Mouse (Mus musculus): ENCODE measurements around the gene Hs1bp3. TPM values are rescaled to one million over a fixed set of nuclear protein-coding genes. Genes with fewer than 3 reads are reported as not detected.
A peak's percentile ranks its signal among the peaks of the same experiment; 100 is the strongest.

Hs1bp3 gene
- total and polyA plus RNA-seq, 2 experiments from 2014 or later = 9.5 to 9.7 TPM

GRCm38 (mm10) chr12:8381940-8382339, 68.7 kb downstream of the Hs1bp3 start:
- ATAC-seq (ENCODE audit: insufficient read depth, low read depth) = no peak
- Histone ChIP-seq H3K36me3 (replicated peaks; ENCODE audit: control insufficient read depth, insufficient read depth, low read length) (no peaks in the 10 kb centered on the region), H3K9ac (replicated peaks; ENCODE audit: low read depth, low read length) (no peak overlapping the region), H3K4me3 (ENCODE audit: low read depth, low read length) (no peak overlapping the region), H3K9me3 (replicated peaks; ENCODE audit: control insufficient read depth, low read length) (no peaks in the 10 kb centered on the region), H3K27ac (ENCODE audit: low read depth) (no peak overlapping the region), H3K4me1 (ENCODE audit: control insufficient read depth, insufficient read depth) (peaks cover 24% of the 10 kb centered on the region), H3K4me2 (ENCODE audit: low read depth, low read length) (no peak overlapping the region), H3K27me3 (ENCODE audit: control insufficient read depth, insufficient read depth, low read length) (no peaks in the 10 kb centered on the region)
- WGBS = 67% methylated on average over 2 of the region's 2 CpGs
- no peak for TF ChIP-seq EP300 (IDR thresholded peaks at IDR 0.05; ENCODE audit: low read depth)
- DNase-seq (ENCODE audit: low spot score) = no peak

GRCm38 (mm10) chr12:8383822-8384221, 70.6 kb downstream of the Hs1bp3 start:
- Histone ChIP-seq H3K36me3 (replicated peaks; ENCODE audit: control insufficient read depth, insufficient read depth, low read length) (no peaks in the 10 kb centered on the region), H3K27me3 (ENCODE audit: control insufficient read depth, insufficient read depth, low read length) (no peaks in the 10 kb centered on the region), H3K4me1 (ENCODE audit: control insufficient read depth, insufficient read depth) (peaks cover 22% of the 10 kb centered on the region), H3K27ac (ENCODE audit: low read depth) (no peak overlapping the region), H3K9ac (replicated peaks; ENCODE audit: low read depth, low read length) (no peak overlapping the region), H3K4me3 (ENCODE audit: low read depth, low read length) (no peak overlapping the region), H3K4me2 (ENCODE audit: low read depth, low read length) (no peak overlapping the region), H3K9me3 (replicated peaks; ENCODE audit: control insufficient read depth, low read length) (no peaks in the 10 kb centered on the region)
- no peak for TF ChIP-seq EP300 (IDR thresholded peaks at IDR 0.05; ENCODE audit: low read depth)
- TF ChIP-seq CTCF (IDR thresholded peaks at IDR 0.05; ENCODE audit: low read depth) = no peak
- ATAC-seq (ENCODE audit: insufficient read depth, low read depth) = no peak
- WGBS = 53% methylated on average over 6 of the region's 6 CpGs
- no peak for DNase-seq (ENCODE audit: low spot score)

DNA sequence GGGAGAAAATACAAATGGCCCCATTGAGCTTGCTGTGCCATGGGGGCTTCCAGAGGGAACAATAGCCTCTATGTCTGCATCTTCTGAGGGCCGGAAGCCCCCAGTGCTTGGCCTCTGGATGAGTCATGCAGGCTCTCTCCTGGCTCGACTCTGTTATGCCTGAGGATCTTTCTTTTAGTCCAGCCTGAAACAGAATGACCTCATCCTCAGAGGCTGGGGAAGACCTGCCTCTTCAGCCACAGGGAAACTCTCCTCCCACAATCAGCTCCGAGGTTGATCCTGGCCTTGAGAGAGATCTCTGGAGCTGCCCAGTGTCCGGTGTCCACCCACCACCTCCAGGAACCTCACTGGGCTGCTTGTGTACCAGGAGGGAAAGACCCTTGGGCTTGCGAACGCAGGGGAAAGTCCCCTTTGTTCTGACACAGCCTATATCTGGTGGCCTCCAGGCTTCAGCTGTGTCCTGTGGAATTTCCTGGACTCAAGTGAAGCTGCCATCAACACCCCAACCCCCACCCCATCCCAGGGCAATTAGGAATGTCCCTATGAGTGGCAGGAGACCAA, 73.3 kb downstream of the Hs1bp3 start:
- ATAC-seq (ENCODE audit: insufficient read depth, low read depth) (peak; percentile 86), DNase-seq (ENCODE audit: low spot score) (peak; percentile 86)
- Histone ChIP-seq H3K36me3 (replicated peaks; ENCODE audit: control insufficient read depth, insufficient read depth, low read length) (no peaks in the 10 kb centered on the region), H3K4me1 (ENCODE audit: control insufficient read depth, insufficient read depth) (peaks cover 3% of the 10 kb centered on the region), H3K27me3 (ENCODE audit: control insufficient read depth, insufficient read depth, low read length) (no peaks in the 10 kb centered on the region), H3K4me3 (ENCODE audit: low read depth, low read length) (no peak overlapping the region), H3K9ac (replicated peaks; ENCODE audit: low read depth, low read length) (no peak overlapping the region), H3K4me2 (ENCODE audit: low read depth, low read length) (no peak overlapping the region), H3K27ac (ENCODE audit: low read depth) (peak overlapping the region; percentile 84), H3K9me3 (replicated peaks; ENCODE audit: control insufficient read depth, low read length) (no peaks in the 10 kb centered on the region)
- WGBS = 25% methylated on average over 6 of the region's 6 CpGs
- TF ChIP-seq EP300 (IDR thresholded peaks at IDR 0.05; ENCODE audit: low read depth) (peak; percentile 90), CTCF (IDR thresholded peaks at IDR 0.05; ENCODE audit: low read depth) (no peak)

GRCm38 (mm10) chr12:8387281-8387680, 74.0 kb downstream of the Hs1bp3 start:
- DNase-seq (ENCODE audit: low spot score) (no peak), ATAC-seq (ENCODE audit: insufficient read depth, low read depth) (peak; percentile 2; the same call in 1 of the 2 replicates)
- no peak overlapping the region for H3K4me2 ChIP-seq (ENCODE audit: low read depth, low read length)
- H3K4me3 ChIP-seq (ENCODE audit: low read depth, low read length) = no peak overlapping the region
- 67% methylated on average over 1 of the region's 1 CpGs for WGBS
- TF ChIP-seq CTCF (IDR thresholded peaks at IDR 0.05; ENCODE audit: low read depth) (no peak), EP300 (IDR thresholded peaks at IDR 0.05; ENCODE audit: low read depth) (no peak)
- peak overlapping the region; percentile 84 for H3K27ac ChIP-seq (ENCODE audit: low read depth)
- H3K4me1 ChIP-seq (ENCODE audit: control insufficient read depth, insufficient read depth) = peaks cover 3% of the 10 kb centered on the region
- no peaks in the 10 kb centered on the region for H3K9me3 ChIP-seq (replicated peaks; ENCODE audit: control insufficient read depth, low read length)
- H3K36me3 ChIP-seq (replicated peaks; ENCODE audit: control insufficient read depth, insufficient read depth, low read length) = no peaks in the 10 kb centered on the region
- H3K9ac ChIP-seq (replicated peaks; ENCODE audit: low read depth, low read length) = no peak overlapping the region
- no peaks in the 10 kb centered on the region for H3K27me3 ChIP-seq (ENCODE audit: control insufficient read depth, insufficient read depth, low read length)

- TF ChIP-seq CTCF (IDR thresholded peaks at IDR 0.05; ENCODE audit: low read depth) = no peak
- no peak overlapping the region for H3K4me2 ChIP-seq (ENCODE audit: low read depth, low read length)
- H3K4me3 ChIP-seq (ENCODE audit: low read depth, low read length) = no peak overlapping the region
- H3K27ac ChIP-seq (ENCODE audit: low read depth) = no peak overlapping the region
- no peak overlapping the region for H3K9ac ChIP-seq (replicated peaks; ENCODE audit: low read depth, low read length)
- H3K4me1 ChIP-seq (ENCODE audit: control insufficient read depth, insufficient read depth) = peaks cover 3% of the 10 kb centered on the region
- ATAC-seq (ENCODE audit: insufficient read depth, low read depth) (no peak), DNase-seq (ENCODE audit: low spot score) (no peak)
- H3K27me3 ChIP-seq (ENCODE audit: control insufficient read depth, insufficient read depth, low read length) = no peaks in the 10 kb centered on the region
- H3K9me3 ChIP-seq (replicated peaks; ENCODE audit: control insufficient read depth, low read length) = no peaks in the 10 kb centered on the region
- H3K36me3 ChIP-seq (replicated peaks; ENCODE audit: control insufficient read depth, insufficient read depth, low read length) = no peaks in the 10 kb centered on the region
- WGBS = 81% methylated on average over 4 of the region's 4 CpGs
These were observed 75.5 kb downstream of the Hs1bp3 start for GRCm38 (mm10) chr12:8388529-8389414.
